Mouse (Mus musculus) brain, embryonic 18.5 days (tissue): ENCODE measurements around the gene Spef2.
"Not testable (repeated sequence)": the region's sequence is repeated elsewhere in the genome, so short reads cannot be mapped to it uniquely, and the experiment has no call there.

ENCODE experiments used
- DNase-seq: peaks from one replicate; pipeline ENCODE4 v3.0.0-alpha.2; 2012; ENCODE audit warnings: low read depth, low spot score

Gene Spef2

GRCm38 (mm10) chr15:9748359-9749102 lies at the start of gene Spef2:
Gene Spef2, minus strand, starts transcription at chr15:9748868.
- peak; percentile 18 for DNase-seq

DNA sequence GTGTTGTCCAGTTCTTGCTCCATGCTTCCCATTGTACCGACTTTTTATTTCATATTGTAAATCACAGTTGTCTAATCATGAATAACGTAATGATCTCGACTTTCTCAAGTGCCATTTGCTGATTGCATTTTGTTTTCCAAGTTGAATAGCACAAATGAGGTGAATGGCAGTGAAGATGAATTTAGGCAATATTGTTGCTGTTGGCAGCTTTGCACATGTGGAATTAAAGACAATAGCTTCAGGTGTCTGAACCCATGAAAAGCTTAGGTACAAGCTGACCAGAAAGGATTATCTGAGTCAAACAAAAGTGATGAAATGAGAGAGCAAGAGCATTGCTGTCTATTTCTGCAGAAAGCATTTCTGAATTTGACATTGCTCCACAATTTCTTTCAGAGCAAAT lies 45.5 kb upstream of the Spef2 start:
- DNase-seq, result no peak

- no peak for DNase-seq
These were observed 39.8 kb upstream of the Spef2 start for GRCm38 (mm10) chr15:9788245-9789030.

DNA sequence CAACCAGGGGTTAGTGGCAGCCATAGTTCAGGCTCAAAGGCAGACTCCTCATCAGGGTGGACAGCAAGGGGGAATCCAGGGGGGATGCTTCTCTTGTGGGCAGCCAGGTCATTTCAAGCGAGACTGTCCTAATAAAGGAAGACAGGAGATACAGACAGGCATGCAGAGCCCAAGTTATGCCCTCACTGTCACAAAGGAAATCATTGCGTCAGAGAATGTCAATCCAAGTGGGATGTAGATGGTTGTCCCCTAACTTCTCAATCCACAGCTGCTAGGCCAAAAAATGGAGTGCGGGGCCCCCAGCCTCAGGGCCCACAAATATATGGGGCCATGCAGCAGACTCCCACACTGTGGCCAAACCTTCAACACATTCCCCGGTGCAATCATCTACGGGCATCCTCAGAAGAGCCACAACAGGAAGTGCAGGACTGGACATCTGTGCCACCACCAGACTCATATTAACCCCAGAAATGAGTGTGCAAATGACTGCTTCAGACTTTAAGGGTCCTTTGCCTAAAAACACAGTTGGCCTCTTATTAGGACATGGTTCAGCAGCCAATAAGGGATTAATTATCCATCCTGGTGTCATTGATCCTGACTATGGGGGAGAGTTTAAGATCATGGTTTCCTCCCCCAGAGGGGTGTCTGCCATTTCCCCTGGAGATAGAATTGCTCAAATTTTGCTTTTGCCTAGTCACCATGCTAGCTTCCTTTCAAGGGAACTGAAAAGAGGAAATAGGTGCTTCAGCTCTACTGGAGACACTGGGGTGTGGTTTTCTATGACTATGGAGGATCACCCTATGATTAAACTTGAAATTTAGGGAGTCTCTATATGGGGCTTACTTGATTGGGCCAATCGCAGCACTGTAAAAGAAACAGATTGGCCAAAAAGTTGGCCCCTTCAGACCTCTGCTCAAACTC lies 25.8 kb upstream of the Spef2 start:
- not testable (repeated sequence) for DNase-seq

- no peak for DNase-seq
These were observed 19.7 kb upstream of the Spef2 start for GRCm38 (mm10) chr15:9768184-9768918.

DNA sequence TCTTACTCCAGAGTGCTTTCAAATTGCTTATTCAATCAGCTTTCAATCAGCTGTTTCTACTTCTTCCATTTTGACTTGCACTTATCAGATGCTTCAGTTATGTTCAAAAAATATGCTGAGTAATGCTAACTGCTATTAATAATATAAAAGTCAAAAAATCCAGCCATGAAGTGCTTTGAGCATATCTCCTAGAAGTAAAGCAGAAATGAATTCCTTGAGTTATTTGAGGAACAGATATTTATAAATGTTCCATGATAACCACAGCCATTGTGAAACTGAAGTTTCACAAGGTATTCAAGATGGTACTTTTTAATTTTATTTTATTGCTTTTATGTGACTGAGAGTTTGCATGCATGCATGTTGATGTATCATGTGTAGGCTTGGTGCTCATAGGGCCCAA lies 18.4 kb upstream of the Spef2 start:
- no peak for DNase-seq

- DNase-seq, result no peak
These were observed 2.3 kb upstream of the Spef2 start for GRCm38 (mm10) chr15:9750966-9751365.

DNA sequence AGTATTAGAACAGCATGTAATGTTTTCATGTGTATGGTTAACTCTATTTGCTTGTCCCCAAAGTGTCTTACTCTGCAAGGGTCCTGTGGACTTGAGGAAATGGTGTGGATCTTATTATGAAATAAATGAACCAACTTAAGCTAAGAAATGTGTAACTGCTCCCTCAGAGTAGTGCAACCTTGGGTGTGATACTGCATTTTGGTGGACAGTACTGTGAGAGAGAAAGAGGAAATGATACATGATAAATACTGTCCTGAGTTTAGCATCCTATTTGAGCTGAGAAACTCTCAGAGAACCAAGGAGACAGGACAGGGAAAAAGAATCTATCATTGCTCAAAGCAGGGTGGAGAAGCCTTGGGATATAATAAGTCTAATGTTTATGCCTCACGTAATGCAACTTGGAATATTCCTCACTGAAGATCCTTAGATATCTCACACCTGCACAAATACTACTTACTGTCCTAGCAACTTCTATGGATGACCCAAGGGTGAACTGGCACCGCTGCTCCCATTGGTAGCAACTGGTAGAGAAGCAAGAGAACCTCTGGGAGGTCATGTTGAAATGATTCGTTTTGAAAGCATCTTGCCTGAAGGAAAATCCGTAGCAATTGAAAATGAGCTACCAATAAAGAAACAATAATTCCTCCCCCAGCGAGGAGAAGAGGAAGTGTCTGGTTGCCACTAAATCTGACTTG lies 1.1 kb downstream of the Spef2 start:
- no peak for DNase-seq

DNA sequence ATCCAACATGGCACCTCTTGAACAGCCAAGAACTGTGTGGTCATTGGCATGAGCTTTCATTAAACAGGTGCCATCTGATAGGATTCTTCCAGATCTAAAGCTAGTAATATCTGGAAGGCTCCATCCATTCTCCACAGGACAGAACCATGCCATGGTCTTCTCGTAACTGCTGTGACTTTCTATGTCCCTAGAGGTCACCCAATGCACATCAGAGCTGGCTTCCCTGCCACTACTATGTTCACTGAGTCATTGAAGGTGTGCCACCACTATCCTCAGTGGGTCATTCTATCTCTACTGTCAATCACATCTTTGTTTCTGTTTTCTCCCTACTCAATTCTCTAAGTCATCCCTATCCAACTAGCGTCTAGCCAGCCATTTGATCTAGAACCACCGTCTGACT lies 6.5 kb downstream of the Spef2 start:
- no peak for DNase-seq

GRCm38 (mm10) chr15:9714574-9715458 lies 33.9 kb downstream of the Spef2 start:
- no peak for DNase-seq

- no peak for DNase-seq
These were observed 35.0 kb downstream of the Spef2 start for GRCm38 (mm10) chr15:9713707-9714106.

- DNase-seq, result no peak
These were observed 38.3 kb downstream of the Spef2 start for GRCm38 (mm10) chr15:9710330-9710729.

DNA sequence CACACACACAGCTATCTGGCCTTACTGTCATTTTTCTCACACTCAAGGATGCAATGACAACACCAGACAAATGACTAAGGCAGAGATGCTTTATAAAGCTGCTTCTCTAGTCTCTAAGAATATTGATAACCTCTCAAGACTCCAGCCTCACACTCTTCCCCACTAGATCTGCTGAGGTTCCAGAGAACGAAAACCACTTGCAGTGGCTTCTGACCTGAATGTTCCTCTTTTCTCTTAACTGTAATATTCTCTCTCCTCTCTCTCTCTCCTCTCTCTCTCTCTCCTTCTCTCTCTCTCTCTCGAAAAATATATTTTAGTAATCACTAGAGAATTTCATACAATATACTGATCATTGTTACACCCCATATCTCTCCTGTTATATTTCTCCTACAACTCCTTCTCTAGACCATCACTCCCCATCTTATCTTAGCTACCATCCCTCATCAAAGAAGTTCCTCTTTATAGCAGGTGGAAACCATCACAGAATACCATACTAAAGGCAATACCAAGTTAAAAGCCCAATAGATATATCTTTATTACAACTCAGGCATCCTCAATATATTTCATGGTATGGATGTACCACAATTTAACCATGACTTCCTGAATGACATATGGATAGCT lies 42.7 kb downstream of the Spef2 start:
- no peak for DNase-seq

GRCm38 (mm10) chr15:9701845-9702244 lies 46.8 kb downstream of the Spef2 start:
- no peak for DNase-seq

GRCm38 (mm10) chr15:9691721-9692120 lies 56.9 kb downstream of the Spef2 start:
- DNase-seq, result no peak

DNA sequence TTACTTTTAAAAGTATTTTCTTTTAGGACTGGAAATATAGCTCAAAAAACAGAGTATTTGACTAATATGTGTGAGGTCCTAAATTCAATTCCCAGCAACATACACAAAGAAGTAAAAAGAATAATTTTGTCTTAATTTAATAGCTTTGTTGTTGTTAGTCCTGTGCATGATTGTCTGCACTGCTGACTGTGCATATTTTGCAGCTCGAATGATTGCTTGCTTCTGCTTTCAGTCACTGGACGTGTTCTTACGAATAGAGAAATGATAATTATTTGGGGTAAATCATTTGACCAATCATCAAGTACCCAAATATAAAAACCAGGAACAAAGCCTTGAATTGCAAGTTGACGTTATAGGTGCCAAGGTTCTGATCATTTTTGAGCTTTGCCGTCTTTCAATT lies 57.8 kb downstream of the Spef2 start:
- DNase-seq, result no peak

GRCm38 (mm10) chr15:9690436-9690835 lies 58.2 kb downstream of the Spef2 start:
- no peak for DNase-seq

DNA sequence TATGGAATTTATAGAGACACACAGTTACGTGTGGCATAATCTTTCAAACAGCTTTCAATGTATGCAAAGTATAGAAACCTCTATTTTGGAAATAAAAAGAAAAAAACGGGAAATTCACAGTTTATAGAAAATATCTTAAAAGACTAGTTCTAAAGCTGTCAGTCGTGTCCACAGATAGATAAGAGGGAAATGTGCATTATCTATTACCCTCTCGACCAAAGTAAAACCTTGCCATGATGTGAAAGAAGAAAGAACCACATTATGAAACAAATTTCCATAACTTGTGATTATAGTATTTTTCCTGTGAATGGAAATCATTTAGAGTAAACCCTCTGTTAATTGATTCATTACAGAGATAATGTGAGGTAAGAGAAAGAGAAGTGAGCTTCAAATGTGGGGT lies 65.2 kb downstream of the Spef2 start:
- no peak for DNase-seq

DNA sequence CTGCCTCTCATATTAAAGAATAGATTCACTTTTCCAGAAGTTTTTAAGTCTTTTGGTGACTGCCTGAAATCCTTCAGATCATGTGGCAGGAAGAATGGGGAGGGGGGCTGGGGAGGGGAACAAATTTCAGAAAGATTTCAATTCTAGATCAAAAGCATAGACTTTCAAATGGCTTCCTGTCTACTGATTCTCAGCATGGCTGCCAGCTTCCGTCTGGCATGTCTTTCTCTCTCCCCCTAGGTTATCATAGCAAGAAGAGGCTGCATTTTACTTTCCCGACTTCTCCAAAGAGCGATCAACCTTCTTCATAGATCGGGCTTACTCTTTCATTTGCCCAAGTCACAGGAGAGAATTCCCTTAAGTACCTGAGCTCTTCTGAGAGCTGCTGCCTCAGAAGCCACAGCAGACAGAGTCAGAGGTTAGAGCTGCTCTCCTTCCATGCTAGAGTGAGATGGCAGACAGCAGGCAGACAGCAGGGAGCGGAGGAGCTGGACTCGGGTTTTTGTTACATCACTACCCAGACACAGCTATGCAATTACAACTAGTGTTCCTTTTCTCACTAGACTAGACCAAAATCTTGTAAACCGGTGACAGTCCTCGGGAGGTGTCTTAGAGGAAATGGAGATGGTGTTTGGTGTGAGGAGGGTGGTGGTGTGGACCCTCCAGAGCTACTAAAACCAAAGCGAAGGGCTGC lies 71.2 kb downstream of the Spef2 start:
- DNase-seq, result no peak
